Mouse (Mus musculus) liver, postnatal 0 days (tissue): ENCODE data around the gene Cwc25.

ENCODE experiments used
- CTCF ChIP-seq: sonication (generic); IDR thresholded peaks from 2 replicates; pipeline ENCODE4 v1.5.1; 2016; ENCODE audit warnings: antibody characterized with exemption, low read depth
- EP300 ChIP-seq: IDR thresholded peaks from 2 replicates; pipeline ENCODE4 v1.6.1; 2016; ENCODE audit warnings: antibody characterized with exemption, low read depth, mild to moderate bottlenecking

DNA sequence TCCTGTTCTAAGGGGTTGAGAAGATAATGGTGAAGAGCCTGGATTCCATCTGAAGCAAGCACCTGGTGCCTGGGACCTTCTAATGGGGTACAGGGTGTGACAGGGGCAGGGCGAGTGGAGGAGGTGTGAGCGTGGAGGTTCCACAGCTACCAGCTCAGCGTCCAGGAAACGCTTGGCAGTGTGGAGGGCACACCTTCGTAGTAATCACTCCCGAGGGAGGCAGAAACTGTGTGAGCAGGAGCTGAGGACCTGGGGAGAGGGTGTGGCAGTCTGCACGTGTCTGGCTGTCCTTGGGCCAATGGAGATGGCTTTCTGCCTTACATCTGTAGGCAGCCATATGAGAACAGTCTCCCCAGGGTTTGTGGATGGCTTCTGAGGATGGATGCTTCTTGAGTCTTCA, 46.7 kb upstream of the Cwc25 start:
- TF ChIP-seq CTCF (no peak), EP300 (no peak)
